Mouse (Mus musculus) myocyte (in vitro differentiated cells): ENCODE measurements around the gene Ppdpf.

Source experiments
- CEBPB ChIP-seq: IDR thresholded peaks from 2 replicates; pipeline ENCODE4 v1.6.1; 2011; ENCODE audit warnings: mild to moderate bottlenecking, moderate library complexity; ENCODE audit not compliant: poor library complexity, insufficient read depth, severe bottlenecking
- E2F4 ChIP-seq: IDR thresholded peaks from one replicate; pipeline ENCODE4 v1.6.1; 2011; ENCODE audit warnings: mild to moderate bottlenecking, control low read depth, moderate library complexity; ENCODE audit not compliant: insufficient read depth
- MAX ChIP-seq: IDR thresholded peaks from one replicate; pipeline ENCODE4 v1.6.1; 2011; ENCODE audit warnings: low read depth, mild to moderate bottlenecking, control low read depth
- MYOD1 ChIP-seq, 3 experiments: IDR thresholded peaks; one replicate each; pipeline ENCODE4 v1.6.1; 2011; ENCODE audit warnings: control low read depth in 2 of 3, low read depth in 2 of 3, mild to moderate bottlenecking in 2 of 3, moderate library complexity in 1 of 3; ENCODE audit not compliant: insufficient read length in 2 of 3, control insufficient read depth in 1 of 3
- MYOG ChIP-seq, 3 experiments: IDR thresholded peaks; one replicate each; pipeline ENCODE4 v1.6.1; 2011; ENCODE audit warnings: control low read depth in 2 of 3, low read depth in 2 of 3, mild to moderate bottlenecking in 2 of 3; ENCODE audit not compliant: insufficient read length in 2 of 3, control insufficient read depth in 1 of 3, insufficient read depth in 1 of 3
- POLR2A ChIP-seq: IDR thresholded peaks from one replicate; pipeline ENCODE4 v1.6.1; 2011; ENCODE audit warnings: low read depth, mild to moderate bottlenecking, control low read depth, moderate library complexity; ENCODE audit not compliant: insufficient read length
- REST ChIP-seq: IDR thresholded peaks from one replicate; pipeline ENCODE4 v1.6.1; 2011; ENCODE audit warnings: mild to moderate bottlenecking, control low read depth, moderate library complexity; ENCODE audit not compliant: insufficient read depth, insufficient read length
- SRF ChIP-seq: IDR thresholded peaks from one replicate; pipeline ENCODE4 v1.6.1; 2011; ENCODE audit warnings: low read depth; ENCODE audit not compliant: control insufficient read depth, insufficient read length
- TCF12 ChIP-seq: IDR thresholded peaks from one replicate; pipeline ENCODE4 v1.6.1; 2011; ENCODE audit warnings: mild to moderate bottlenecking, control low read depth; ENCODE audit not compliant: poor library complexity, insufficient read depth, severe bottlenecking
- TCF3 ChIP-seq: IDR thresholded peaks from one replicate; pipeline ENCODE4 v1.6.1; 2011; ENCODE audit warnings: low read depth, control low read depth; ENCODE audit not compliant: insufficient read length
- USF1 ChIP-seq: IDR thresholded peaks from one replicate; pipeline ENCODE4 v1.6.1; 2011; ENCODE audit warnings: low read depth, mild to moderate bottlenecking, control low read depth, moderate library complexity

GRCm38 (mm10) chr2:181147546-181148317 lies 39.3 kb upstream of the Ppdpf start:
- no peak for TF ChIP-seq USF1
- TF ChIP-seq E2F4 = no peak
- no peak for TF ChIP-seq POLR2A
- TF ChIP-seq MYOG (IDR thresholded peaks at IDR 0.05; ENCODE audit: control insufficient read depth in 1 of 3, insufficient read depth in 1 of 3, insufficient read length in 2 of 3, low read depth in 2 of 3) = no peak
- no peak for TF ChIP-seq MAX
- TF ChIP-seq SRF = no peak
- no peak for TF ChIP-seq CEBPB
- no peak for TF ChIP-seq MYOD1 (IDR thresholded peaks at IDR 0.05; ENCODE audit: control insufficient read depth in 1 of 3, insufficient read length in 2 of 3, low read depth in 2 of 3)
- no peak for TF ChIP-seq TCF12
- no peak for TF ChIP-seq REST
- TF ChIP-seq TCF3 = no peak
